Mouse (Mus musculus) natural killer cell, adult 2 months (primary cell): ENCODE measurements around the gene 1700001C19Rik.
A peak's percentile ranks its signal among the peaks of the same experiment; 100 is the strongest.

Experiments used
- DNase-seq, 2 experiments: peaks; one replicate each; pipeline ENCODE4 v3.0.0; 2022; ENCODE audit warnings: low spot score in 2 of 2

Gene 1700001C19Rik

GRCm38 (mm10) chr17:47376779-47377280 lies 60.3 kb downstream of the 1700001C19Rik start:
- no peak for DNase-seq

GRCm38 (mm10) chr17:47373991-47374390 lies 63.2 kb downstream of the 1700001C19Rik start:
- no peak for DNase-seq

- peak; percentile 58 to 64 for DNase-seq
Observed at GRCm38 (mm10) chr17:47371451-47371850, 65.7 kb downstream of the 1700001C19Rik start.

GRCm38 (mm10) chr17:47369087-47369443 lies 68.1 kb downstream of the 1700001C19Rik start:
- no peak for DNase-seq

GRCm38 (mm10) chr17:47368401-47369086 lies 68.6 kb downstream of the 1700001C19Rik start, which contains the start of gene Mrps10:
Gene Mrps10, plus strand, starts transcription at chr17:47368887.
- DNase-seq: peak; percentile 75 to 82
